Mouse (Mus musculus): ENCODE data around the gene Znrf4. TPM values are rescaled to one million over a fixed set of nuclear protein-coding genes. Genes with fewer than 3 reads are reported as not detected.
"Not testable (repeated sequence)": the region's sequence is repeated elsewhere in the genome, so short reads cannot be mapped to it uniquely, and the experiment has no call there.

Gene Znrf4
- polyA plus RNA-seq, 1 experiment from 2014 or later = not detected

DNA sequence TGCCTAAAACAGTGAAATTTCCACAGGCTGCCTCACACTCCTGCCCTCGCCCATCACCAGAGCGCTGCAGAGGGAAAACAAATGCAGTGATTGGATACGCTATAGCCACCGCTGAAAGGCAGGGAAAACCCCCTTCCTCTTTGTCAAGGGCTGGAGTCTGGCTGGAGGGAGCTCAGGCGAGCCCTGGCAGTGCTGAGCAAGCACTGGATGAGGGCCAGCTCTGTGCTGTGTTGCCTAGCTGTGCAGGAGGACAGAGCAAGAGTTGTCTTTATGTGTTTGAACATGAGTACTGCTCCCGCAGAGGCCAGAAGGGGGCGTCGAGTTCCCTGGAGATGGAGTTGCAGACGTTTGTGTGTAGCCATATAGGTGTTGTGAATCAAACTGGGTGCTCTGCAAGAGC is 9.7 kb downstream of the Znrf4 start:
- no peak overlapping the region for H3K27ac ChIP-seq (replicated peaks in 1 of 2; ENCODE audit: control insufficient read depth in 1 of 2, insufficient read depth in 1 of 2, low read depth in 2 of 2, low read length in 2 of 2)
- ATAC-seq (ENCODE audit: insufficient number of reproducible peaks, insufficient read depth, low FRiP score, low read depth) = no peak
- H3K36me3 ChIP-seq (ENCODE audit: control insufficient read depth, insufficient read depth, low read length) = no peaks in the 10 kb centered on the region
- H3K4me2 ChIP-seq (ENCODE audit: low read length) = no peak overlapping the region
- no peaks in the 10 kb centered on the region for H3K27me3 ChIP-seq (ENCODE audit: control insufficient read depth, insufficient read depth, low read length)
- no peak overlapping the region for H3K9ac ChIP-seq (ENCODE audit: low read length)
- WGBS = 33% methylated on average over 9 of the region's 9 CpGs
- no peaks in the 10 kb centered on the region; a peak in 1 of 4 replicates for H3K4me1 ChIP-seq (ENCODE audit: control insufficient read depth in 2 of 2, insufficient read depth in 2 of 2, low read length in 2 of 2)
- peaks cover 7% of the 10 kb centered on the region; the same call in 1 of the 2 replicates for H3K9me3 ChIP-seq (ENCODE audit: control insufficient read depth, low read length)
- H3K4me3 ChIP-seq (ENCODE audit: control insufficient read depth in 1 of 2, insufficient read depth in 1 of 2, low read depth in 1 of 2, low read length in 2 of 2) = no peak overlapping the region

DNA sequence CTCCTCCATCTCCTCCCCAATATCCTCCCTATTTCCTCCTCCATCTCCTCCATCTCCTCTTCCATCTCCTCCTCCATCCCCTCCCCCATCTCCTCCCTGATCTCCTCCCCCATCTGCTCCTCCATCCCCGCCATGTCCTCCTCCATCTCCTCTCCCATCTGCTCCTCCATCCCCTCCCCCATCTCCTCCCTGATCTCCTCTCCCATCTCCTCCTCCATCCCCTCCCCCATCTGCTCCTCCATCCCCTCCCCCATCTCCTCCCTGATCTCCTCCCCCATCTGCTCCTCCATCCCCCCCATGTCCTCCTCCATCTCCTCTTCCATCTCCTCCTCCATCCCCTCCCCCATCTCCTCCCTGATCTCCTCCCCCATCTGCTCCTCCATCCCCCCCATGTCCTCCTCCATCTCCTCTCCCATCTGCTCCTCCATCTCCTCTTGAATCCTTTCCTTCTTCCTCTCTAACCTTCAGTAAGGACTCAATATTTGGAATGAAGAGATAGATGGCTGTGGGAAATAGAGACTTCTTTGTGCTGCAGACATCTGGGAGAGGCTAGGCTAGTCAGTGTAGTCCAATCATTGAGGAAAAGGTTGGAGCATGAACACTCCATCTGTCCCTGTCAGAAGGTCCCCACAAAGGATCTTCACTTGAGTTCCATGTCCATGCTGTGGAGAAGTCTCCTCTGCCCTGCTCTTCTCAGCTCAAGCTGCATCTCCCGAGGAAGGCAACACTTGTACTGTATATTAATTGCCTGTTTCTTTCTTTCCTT is 10.4 kb downstream of the Znrf4 start:
- not testable (repeated sequence) for H3K9ac ChIP-seq (ENCODE audit: low read length)

DNA sequence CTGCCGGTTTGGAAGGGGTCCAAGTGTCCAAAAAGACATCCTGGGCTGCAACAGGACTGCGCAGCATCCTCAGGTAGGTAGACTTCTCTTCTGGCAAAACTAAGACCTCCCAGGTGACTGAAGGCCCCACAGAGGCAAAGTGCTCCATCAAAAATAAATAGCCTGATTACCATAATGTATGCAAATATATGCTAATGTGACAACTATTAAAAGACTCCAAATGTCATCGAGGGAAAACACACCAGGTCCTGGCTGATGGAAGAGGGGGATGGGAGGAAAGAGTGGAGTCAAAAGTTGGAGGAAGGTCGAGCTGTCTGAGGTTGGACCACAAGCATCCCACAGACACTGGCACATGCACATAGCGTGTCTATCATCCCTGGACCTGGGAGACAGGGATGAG is 13.0 kb downstream of the Znrf4 start:
- WGBS = 69% methylated on average over 5 of the region's 5 CpGs
- no peak overlapping the region for H3K9ac ChIP-seq (ENCODE audit: low read length)
- no peak for ATAC-seq (ENCODE audit: insufficient number of reproducible peaks, insufficient read depth, low FRiP score, low read depth)
- no peak overlapping the region for H3K4me2 ChIP-seq (ENCODE audit: low read length)
- H3K4me1 ChIP-seq (ENCODE audit: control insufficient read depth in 2 of 2, insufficient read depth in 2 of 2, low read length in 2 of 2) = no peaks in the 10 kb centered on the region
- no peak overlapping the region for H3K4me3 ChIP-seq (ENCODE audit: control insufficient read depth in 1 of 2, insufficient read depth in 1 of 2, low read depth in 1 of 2, low read length in 2 of 2)
- H3K27ac ChIP-seq (replicated peaks in 1 of 2; ENCODE audit: control insufficient read depth in 1 of 2, insufficient read depth in 1 of 2, low read depth in 2 of 2, low read length in 2 of 2) = no peak overlapping the region
- no peaks in the 10 kb centered on the region for H3K27me3 ChIP-seq (ENCODE audit: control insufficient read depth, insufficient read depth, low read length)
- peaks cover 36% of the 10 kb centered on the region for H3K9me3 ChIP-seq (ENCODE audit: control insufficient read depth, low read length)
- H3K36me3 ChIP-seq (ENCODE audit: control insufficient read depth, insufficient read depth, low read length) = no peaks in the 10 kb centered on the region

More for the DNA sequence above, 10.4 kb downstream of the Znrf4 start:
- H3K36me3 ChIP-seq (ENCODE audit: control insufficient read depth, insufficient read depth, low read length); H3K27ac ChIP-seq (replicated peaks in 1 of 2; ENCODE audit: control insufficient read depth in 1 of 2, insufficient read depth in 1 of 2, low read depth in 2 of 2, low read length in 2 of 2); H3K4me2 ChIP-seq (ENCODE audit: low read length); H3K27me3 ChIP-seq (ENCODE audit: control insufficient read depth, insufficient read depth, low read length); H3K4me3 ChIP-seq (ENCODE audit: control insufficient read depth in 1 of 2, insufficient read depth in 1 of 2, low read depth in 1 of 2, low read length in 2 of 2); H3K4me1 ChIP-seq (ENCODE audit: control insufficient read depth in 2 of 2, insufficient read depth in 2 of 2, low read length in 2 of 2); ATAC-seq (ENCODE audit: insufficient number of reproducible peaks, insufficient read depth, low FRiP score, low read depth): not testable (repeated sequence)
- 43% methylated on average over 2 of the region's 2 CpGs for WGBS
- H3K9me3 ChIP-seq (ENCODE audit: control insufficient read depth, low read length) = peaks cover 13% of the 10 kb centered on the region; the same call in 1 of the 2 replicates

DNA sequence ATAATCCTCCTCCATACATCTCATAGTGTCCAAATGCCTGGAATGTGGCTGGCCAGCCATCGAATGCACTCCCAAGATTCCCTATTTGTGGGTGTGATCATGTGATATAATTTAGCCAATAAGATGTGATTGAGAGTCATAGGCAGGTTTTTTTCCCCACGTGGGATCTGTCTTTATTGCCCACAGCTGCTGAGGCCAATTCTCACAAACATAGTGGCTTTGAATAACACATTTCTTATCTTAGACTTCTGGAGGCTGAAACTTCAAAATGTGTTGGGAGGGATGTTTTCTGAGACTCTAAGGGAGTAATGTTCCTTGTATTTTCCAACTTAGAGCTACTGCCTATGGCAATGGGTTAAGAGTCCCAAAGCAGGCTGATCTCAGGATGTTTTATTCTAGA is 17.8 kb downstream of the Znrf4 start:
- ATAC-seq (ENCODE audit: insufficient number of reproducible peaks, insufficient read depth, low FRiP score, low read depth) = no peak
- Histone ChIP-seq H3K4me1 (ENCODE audit: control insufficient read depth in 2 of 2, insufficient read depth in 2 of 2, low read length in 2 of 2) (no peaks in the 10 kb centered on the region), H3K9ac (ENCODE audit: low read length) (no peak overlapping the region), H3K27me3 (ENCODE audit: control insufficient read depth, insufficient read depth, low read length) (no peaks in the 10 kb centered on the region), H3K27ac (replicated peaks in 1 of 2; ENCODE audit: control insufficient read depth in 1 of 2, insufficient read depth in 1 of 2, low read depth in 2 of 2, low read length in 2 of 2) (no peak overlapping the region), H3K4me3 (ENCODE audit: control insufficient read depth in 1 of 2, insufficient read depth in 1 of 2, low read depth in 1 of 2, low read length in 2 of 2) (no peak overlapping the region), H3K36me3 (ENCODE audit: control insufficient read depth, insufficient read depth, low read length) (no peaks in the 10 kb centered on the region), H3K9me3 (ENCODE audit: control insufficient read depth, low read length) (peaks cover 70% of the 10 kb centered on the region), H3K4me2 (ENCODE audit: low read length) (no peak overlapping the region)
- 42% methylated on average over 2 of the region's 2 CpGs for WGBS

DNA sequence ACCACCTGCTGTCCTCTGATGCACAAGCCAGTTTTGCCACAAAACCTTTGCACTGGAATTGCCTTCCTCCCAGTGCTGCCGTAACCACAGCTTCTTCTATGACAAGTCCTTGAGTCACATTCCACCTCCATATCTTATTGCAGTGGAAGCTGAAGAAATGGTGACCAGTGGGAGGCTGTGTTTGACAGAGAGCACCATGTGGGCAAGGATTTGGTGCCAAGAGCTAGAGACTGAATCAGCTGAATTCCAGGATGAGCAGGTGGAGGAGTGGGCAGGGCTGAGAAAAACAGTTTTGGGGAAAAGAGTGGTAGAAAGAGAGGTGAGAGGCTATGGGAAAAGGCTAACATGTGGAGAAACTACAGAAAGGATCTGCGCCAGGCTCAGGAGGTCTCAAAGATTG is 18.4 kb downstream of the Znrf4 start:
- Histone ChIP-seq H3K27ac (replicated peaks in 1 of 2; ENCODE audit: control insufficient read depth in 1 of 2, insufficient read depth in 1 of 2, low read depth in 2 of 2, low read length in 2 of 2) (no peak overlapping the region), H3K9me3 (ENCODE audit: control insufficient read depth, low read length) (peaks cover 70% of the 10 kb centered on the region)
- no peak for ATAC-seq (ENCODE audit: insufficient number of reproducible peaks, insufficient read depth, low FRiP score, low read depth)

DNA sequence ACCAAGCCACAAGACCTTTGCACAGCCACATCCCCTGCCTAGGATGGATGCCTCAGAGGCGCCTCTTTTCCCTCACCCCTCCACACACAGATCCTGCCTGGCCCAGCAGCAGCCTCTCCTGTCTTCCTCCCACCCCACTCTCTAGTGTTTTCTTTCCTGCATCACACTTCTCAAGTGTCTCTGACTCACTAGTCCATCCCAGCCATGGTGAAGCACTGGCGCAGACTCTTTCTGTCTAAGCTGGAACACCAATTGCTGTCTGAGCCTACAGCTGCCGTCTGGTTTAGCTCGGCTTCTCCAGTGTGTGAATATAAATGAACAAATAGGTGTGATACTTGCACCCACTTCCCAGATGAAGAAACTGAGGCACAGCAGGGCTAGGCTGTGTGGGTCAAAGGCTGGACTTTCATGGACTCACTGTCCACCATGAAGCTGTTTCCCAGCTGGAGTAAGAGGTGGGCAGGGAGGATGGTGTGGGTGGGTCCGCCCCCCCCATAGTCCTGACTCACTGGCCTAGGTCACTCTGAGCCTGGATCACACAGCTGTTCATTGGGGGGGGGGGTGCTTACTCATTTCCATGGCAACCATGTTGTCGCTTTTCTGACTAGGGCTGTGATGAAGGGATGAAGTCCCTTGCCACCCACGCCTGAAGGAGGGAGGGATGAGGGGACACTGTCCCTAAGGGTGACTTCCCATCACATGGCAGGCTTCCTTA is 21.6 kb downstream of the Znrf4 start:
- H3K9me3 ChIP-seq (ENCODE audit: control insufficient read depth, low read length) = peaks cover 48% of the 10 kb centered on the region
- H3K4me1 ChIP-seq (ENCODE audit: control insufficient read depth in 2 of 2, insufficient read depth in 2 of 2, low read length in 2 of 2) = no peaks in the 10 kb centered on the region
- no peak overlapping the region for H3K27ac ChIP-seq (replicated peaks in 1 of 2; ENCODE audit: control insufficient read depth in 1 of 2, insufficient read depth in 1 of 2, low read depth in 2 of 2, low read length in 2 of 2)
- no peaks in the 10 kb centered on the region for H3K36me3 ChIP-seq (ENCODE audit: control insufficient read depth, insufficient read depth, low read length)
- no peak overlapping the region for H3K4me2 ChIP-seq (ENCODE audit: low read length)
- no peak for ATAC-seq (ENCODE audit: insufficient number of reproducible peaks, insufficient read depth, low FRiP score, low read depth)
- peaks cover 5% of the 10 kb centered on the region; the same call in 1 of the 2 replicates for H3K27me3 ChIP-seq (ENCODE audit: control insufficient read depth, insufficient read depth, low read length)
- H3K4me3 ChIP-seq (ENCODE audit: control insufficient read depth in 1 of 2, insufficient read depth in 1 of 2, low read depth in 1 of 2, low read length in 2 of 2) = no peak overlapping the region
- no peak overlapping the region for H3K9ac ChIP-seq (ENCODE audit: low read length)
- 77% methylated on average over 7 of the region's 7 CpGs for WGBS

More for the DNA sequence above, 18.4 kb downstream of the Znrf4 start:
- Histone ChIP-seq H3K4me1 (ENCODE audit: control insufficient read depth in 2 of 2, insufficient read depth in 2 of 2, low read length in 2 of 2) (no peaks in the 10 kb centered on the region), H3K27me3 (ENCODE audit: control insufficient read depth, insufficient read depth, low read length) (no peaks in the 10 kb centered on the region), H3K36me3 (ENCODE audit: control insufficient read depth, insufficient read depth, low read length) (no peaks in the 10 kb centered on the region), H3K4me2 (ENCODE audit: low read length) (no peak overlapping the region), H3K9ac (ENCODE audit: low read length) (no peak overlapping the region), H3K4me3 (ENCODE audit: control insufficient read depth in 1 of 2, insufficient read depth in 1 of 2, low read depth in 1 of 2, low read length in 2 of 2) (no peak overlapping the region)
- WGBS = 83% methylated on average over 2 of the region's 2 CpGs

DNA sequence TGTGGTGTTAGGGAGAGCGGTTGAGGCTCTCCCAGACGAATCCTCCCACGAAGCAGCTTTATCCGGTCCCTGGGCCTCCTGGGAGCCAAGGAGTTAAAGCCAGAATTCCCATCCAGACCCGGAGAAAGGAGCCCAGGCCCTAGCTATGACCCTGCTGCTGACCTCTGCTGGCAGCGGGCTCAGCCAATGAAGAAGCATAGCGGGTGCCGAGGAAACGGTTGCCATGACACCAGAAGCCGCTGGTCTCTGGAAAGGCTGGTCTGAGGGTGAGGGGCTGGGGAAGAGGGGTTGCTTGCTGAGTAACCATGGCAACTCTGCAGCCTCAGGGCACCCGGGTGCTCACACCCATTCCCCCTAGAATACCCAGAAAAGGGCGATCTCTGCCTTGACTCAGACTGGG is 24.2 kb downstream of the Znrf4 start:
- no peaks in the 10 kb centered on the region; a peak in 1 of 4 replicates for H3K4me1 ChIP-seq (ENCODE audit: control insufficient read depth in 2 of 2, insufficient read depth in 2 of 2, low read length in 2 of 2)
- peaks cover 25% of the 10 kb centered on the region for H3K9me3 ChIP-seq (ENCODE audit: control insufficient read depth, low read length)
- no peak overlapping the region for H3K4me3 ChIP-seq (ENCODE audit: control insufficient read depth in 1 of 2, insufficient read depth in 1 of 2, low read depth in 1 of 2, low read length in 2 of 2)
- 13% methylated on average over 12 of the region's 12 CpGs for WGBS
- peaks cover 5% of the 10 kb centered on the region; the same call in 1 of the 2 replicates for H3K27me3 ChIP-seq (ENCODE audit: control insufficient read depth, insufficient read depth, low read length)
- H3K9ac ChIP-seq (ENCODE audit: low read length) = no peak overlapping the region
- no peak overlapping the region for H3K4me2 ChIP-seq (ENCODE audit: low read length)
- H3K27ac ChIP-seq (replicated peaks in 1 of 2; ENCODE audit: control insufficient read depth in 1 of 2, insufficient read depth in 1 of 2, low read depth in 2 of 2, low read length in 2 of 2) = no peak overlapping the region
- no peak for ATAC-seq (ENCODE audit: insufficient number of reproducible peaks, insufficient read depth, low FRiP score, low read depth)
- no peaks in the 10 kb centered on the region for H3K36me3 ChIP-seq (ENCODE audit: control insufficient read depth, insufficient read depth, low read length)
